Mouse (Mus musculus) E14TG2a.4 (cell line): Measurements from ENCODE around the gene H2al1a.
"Not testable (repeated sequence)": the region's sequence is repeated elsewhere in the genome, so short reads cannot be mapped to it uniquely, and the experiment has no call there.

Source experiments
- H3K27me3 ChIP-seq: 2 replicates; pipeline ENCODE4 v1.6.1; 2014; ENCODE audit warnings: low read length, control low read depth; ENCODE audit not compliant: insufficient read depth
- H3K36me3 ChIP-seq: 2 replicates; pipeline ENCODE4 v1.6.1; 2014; ENCODE audit warnings: low read length, control low read depth; ENCODE audit not compliant: insufficient read depth
- H3K4me1 ChIP-seq: replicated peaks from 2 replicates; pipeline ENCODE4 v1.6.1; 2014; ENCODE audit warnings: low read depth, low read length, control low read depth
- H3K4me3 ChIP-seq: replicated peaks from 2 replicates; pipeline ENCODE4 v1.5.1; 2014; ENCODE audit warnings: mild to moderate bottlenecking, low read length
- H3K9me3 ChIP-seq: 2 replicates; pipeline ENCODE4 v1.6.1; 2014; ENCODE audit warnings: low read length, control low read depth
- CTCF ChIP-seq: conservative IDR thresholded peaks from 2 replicates; pipeline ENCODE4 v1.5.1; 2014; ENCODE audit warnings: low read length
- NANOG ChIP-seq: IDR thresholded peaks from 2 replicates; pipeline ENCODE4 v1.6.1; 2014; ENCODE audit warnings: borderline replicate concordance, low read length, mixed read lengths
- POU5F1 ChIP-seq: IDR thresholded peaks from 2 replicates; pipeline ENCODE4 v1.6.1; 2014; ENCODE audit warnings: low read length, borderline replicate concordance

H2al1a gene

DNA sequence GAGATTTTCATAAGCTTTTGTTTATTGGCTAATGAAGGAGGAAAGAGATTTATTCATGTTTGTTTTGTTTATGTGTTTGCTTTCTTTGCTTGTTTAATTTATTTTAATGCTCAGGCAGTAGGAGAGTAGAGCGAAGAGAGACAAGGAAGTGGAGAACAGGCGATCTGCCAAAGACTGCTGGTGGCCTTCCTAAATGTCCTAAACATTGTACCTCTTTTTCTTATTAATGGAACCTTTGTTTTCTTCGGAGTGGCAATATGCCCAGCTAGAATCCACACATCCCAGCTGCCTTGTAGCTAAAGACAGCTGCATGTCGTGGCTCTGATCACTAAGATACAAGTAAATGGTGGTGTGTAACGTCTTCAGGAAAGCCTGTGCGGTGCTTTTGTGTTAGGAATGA, 22.0 kb upstream of the H2al1a start:
- Histone ChIP-seq H3K4me1 (no peaks in the 10 kb centered on the region), H3K9me3 (peaks cover 3% of the 10 kb centered on the region; the same call in 1 of the 2 replicates), H3K27me3 (no peaks in the 10 kb centered on the region), H3K4me3 (no peak overlapping the region), H3K36me3 (no peaks in the 10 kb centered on the region)
- TF ChIP-seq POU5F1 (no peak), CTCF (no peak), NANOG (no peak)

DNA sequence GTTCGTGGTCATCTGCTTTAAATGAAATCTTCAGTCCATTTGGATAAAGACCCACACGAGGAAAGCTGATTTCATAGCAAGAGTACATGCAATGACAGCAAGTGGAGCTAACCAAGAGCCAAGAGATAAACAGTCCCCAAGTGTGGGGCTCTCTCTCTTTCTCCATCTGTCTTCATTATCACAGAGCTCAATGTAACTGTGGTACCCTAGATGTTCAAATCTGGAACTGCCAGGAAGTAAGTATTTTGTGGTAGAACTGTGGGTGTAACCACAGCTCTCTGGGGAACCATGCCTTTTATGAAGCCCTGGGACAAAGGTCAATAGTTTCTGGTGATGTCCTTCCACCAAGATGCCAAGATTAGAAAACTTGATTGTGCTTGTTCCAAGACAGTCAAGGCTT, 18.3 kb upstream of the H2al1a start:
- Histone ChIP-seq H3K4me1 (no peaks in the 10 kb centered on the region), H3K9me3 (peaks cover 35% of the 10 kb centered on the region), H3K27me3 (no peaks in the 10 kb centered on the region), H3K36me3 (no peaks in the 10 kb centered on the region), H3K4me3 (no peak overlapping the region)
- TF ChIP-seq NANOG, result no peak
- TF ChIP-seq POU5F1, result no peak
- TF ChIP-seq CTCF, result no peak

DNA sequence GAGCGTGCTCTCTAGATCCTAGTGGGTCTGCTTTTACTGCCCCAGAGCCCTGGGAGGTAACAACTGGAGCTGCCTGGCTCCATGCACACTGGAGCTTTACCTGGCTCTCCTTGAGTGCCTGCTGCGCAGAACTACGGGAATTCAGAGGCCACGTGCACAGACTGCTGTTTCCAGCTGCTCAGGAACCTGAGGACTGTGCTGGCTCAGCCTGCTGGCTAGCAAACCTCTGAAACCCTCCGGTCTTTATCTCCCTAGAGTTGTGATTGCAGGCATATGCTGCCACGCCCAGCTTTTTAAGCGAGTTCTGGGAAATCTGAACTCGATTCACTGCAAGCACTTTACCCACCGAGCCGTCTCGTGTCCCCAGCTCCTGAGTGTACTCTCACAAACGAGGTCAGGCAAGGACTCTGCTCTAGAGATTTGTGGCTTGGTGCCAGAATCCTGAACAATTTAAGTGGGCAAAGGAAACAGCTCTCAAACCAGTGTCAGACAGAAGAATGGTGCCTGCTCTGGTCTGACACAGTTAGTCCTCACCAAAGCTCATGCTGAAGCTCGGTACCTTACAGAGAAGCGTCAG, 10.7 kb upstream of the H2al1a start:
- peaks cover 8% of the 10 kb centered on the region for H3K4me1 ChIP-seq
- H3K4me3 ChIP-seq, result no peak overlapping the region
- TF ChIP-seq NANOG, result no peak
- H3K27me3 ChIP-seq, result no peaks in the 10 kb centered on the region
- no peaks in the 10 kb centered on the region for H3K36me3 ChIP-seq
- H3K9me3 ChIP-seq, result peaks cover 38% of the 10 kb centered on the region

DNA sequence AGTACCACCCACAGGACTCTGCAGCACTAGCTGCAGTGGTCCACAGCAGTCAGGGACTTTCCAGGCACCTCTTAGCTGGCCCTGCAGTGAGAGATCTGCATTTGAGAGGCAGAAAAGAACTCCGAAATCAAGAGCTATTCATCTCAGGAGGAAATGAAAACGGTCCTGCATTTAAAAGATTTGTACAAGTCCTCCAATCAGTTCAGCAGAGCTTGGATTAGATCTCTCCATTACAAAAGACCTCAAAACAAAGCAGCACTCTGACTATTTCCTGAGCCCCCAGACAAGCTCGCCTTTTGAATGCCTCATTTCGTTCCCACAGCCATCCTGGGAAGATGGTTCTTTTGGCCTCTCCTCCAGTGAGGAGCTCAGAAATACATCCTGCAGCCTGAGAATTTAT, 9.8 kb upstream of the H2al1a start:
- Histone ChIP-seq H3K36me3 (no peaks in the 10 kb centered on the region), H3K27me3 (no peaks in the 10 kb centered on the region), H3K9me3 (peaks cover 30% of the 10 kb centered on the region), H3K4me3 (no peak overlapping the region), H3K4me1 (peaks cover 8% of the 10 kb centered on the region)
- TF ChIP-seq POU5F1 (no peak), NANOG (peak; percentile 68; the same call in 1 of the 2 replicates)

DNA sequence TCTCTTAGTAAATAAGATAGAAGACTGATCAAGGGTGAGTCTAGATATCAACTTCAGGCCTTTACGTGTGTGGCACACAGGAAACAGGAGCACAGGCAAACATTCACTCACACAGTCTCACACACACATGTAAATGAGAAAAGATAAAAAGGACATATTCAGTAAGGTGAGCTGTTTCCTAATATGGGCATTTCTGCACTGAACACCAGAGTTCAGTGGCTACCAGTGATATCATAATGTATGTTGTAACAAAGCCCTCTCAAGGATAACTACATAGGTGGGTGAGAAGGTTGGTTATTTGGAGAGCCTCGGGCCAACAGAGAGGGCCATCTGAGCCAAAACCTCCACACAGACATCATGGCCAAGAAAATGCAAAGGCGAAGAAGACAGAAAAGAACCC, 3.1 kb downstream of the H2al1a start, which contains the start of gene H2al1b:
TSS of gene H2al1b (plus strand) at position 301 of the 400 bp plus-strand sequence.
- H3K9me3 ChIP-seq, H3K36me3 ChIP-seq, H3K4me1 ChIP-seq, H3K4me3 ChIP-seq, H3K27me3 ChIP-seq: not testable (repeated sequence)

DNA sequence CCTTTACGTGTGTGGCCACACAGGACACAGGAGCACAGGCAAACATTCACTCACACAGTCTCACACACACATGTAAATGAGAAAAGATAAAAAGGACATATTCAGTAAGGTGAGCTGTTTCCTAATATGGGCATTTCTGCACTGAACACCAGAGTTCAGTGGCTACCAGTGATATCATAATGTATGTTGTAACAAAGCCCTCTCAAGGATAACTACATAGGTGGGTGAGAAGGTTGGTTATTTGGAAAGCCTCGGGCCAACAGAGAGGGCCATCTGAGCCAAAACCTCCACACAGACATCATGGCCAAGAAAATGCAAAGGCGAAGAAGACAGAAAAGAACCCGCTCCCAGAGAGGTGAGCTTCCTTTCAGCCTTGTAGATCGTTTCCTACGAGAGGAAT, 6.3 kb downstream of the H2al1a start, which contains the start of gene H2al1c:
TSS of gene H2al1c (plus strand) at position 301 of the 400 bp plus-strand sequence.
- not testable (repeated sequence) for H3K36me3 ChIP-seq, H3K9me3 ChIP-seq, H3K4me1 ChIP-seq, H3K27me3 ChIP-seq, H3K4me3 ChIP-seq

DNA sequence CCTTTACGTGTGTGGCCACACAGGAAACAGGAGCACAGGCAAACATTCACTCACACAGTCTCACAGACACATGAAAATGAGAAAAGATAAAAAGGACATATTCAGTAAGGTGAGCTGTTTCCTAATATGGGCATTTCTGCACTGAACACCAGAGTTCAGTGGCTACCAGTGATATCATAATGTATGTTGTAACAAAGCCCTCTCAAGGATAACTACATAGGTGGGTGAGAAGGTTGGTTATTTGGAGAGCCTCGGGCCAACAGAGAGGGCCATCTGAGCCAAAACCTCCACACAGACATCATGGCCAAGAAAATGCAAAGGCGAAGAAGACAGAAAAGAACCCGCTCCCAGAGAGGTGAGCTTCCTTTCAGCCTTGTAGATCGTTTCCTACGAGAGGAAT, 9.5 kb downstream of the H2al1a start, which contains the start of gene H2al1d:
TSS of gene H2al1d (plus strand) at position 301 of the 400 bp plus-strand sequence.
- not testable (repeated sequence) for H3K4me3 ChIP-seq, H3K4me1 ChIP-seq, H3K27me3 ChIP-seq, H3K36me3 ChIP-seq, H3K9me3 ChIP-seq

DNA sequence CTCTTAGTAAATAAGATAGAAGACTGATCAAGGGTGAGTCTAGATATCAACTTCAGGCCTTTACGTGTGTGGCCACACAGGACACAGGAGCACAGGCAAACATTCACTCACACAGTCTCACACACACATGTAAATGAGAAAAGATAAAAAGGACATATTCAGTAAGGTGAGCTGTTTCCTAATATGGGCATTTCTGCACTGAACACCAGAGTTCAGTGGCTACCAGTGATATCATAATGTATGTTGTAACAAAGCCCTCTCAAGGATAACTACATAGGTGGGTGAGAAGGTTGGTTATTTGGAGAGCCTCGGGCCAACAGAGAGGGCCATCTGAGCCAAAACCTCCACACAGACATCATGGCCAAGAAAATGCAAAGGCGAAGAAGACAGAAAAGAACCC, 12.6 kb downstream of the H2al1a start, which contains the start of gene H2al1e:
TSS of gene H2al1e (plus strand) at position 301 of the 400 bp plus-strand sequence.
- not testable (repeated sequence) for H3K9me3 ChIP-seq, H3K4me1 ChIP-seq, H3K4me3 ChIP-seq

DNA sequence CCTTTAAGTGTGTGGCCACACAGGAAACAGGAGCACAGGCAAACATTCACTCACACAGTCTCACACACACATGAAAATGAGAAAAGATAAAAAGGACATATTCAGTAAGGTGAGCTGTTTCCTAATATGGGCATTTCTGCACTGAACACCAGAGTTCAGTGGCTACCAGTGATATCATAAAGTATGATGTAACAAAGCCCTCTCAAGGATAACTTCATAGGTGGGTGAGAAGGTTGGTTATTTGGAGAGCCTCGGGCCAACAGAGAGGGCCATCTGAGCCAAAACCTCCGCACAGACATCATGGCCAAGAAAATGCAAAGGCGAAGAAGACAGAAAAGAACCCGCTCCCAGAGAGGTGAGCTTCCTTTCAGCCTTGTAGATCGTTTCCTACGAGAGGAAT, 15.8 kb downstream of the H2al1a start, which contains the start of gene H2al1f:
TSS of gene H2al1f (plus strand) at position 301 of the 400 bp plus-strand sequence.
- H3K4me3 ChIP-seq, H3K9me3 ChIP-seq, H3K36me3 ChIP-seq, H3K27me3 ChIP-seq, H3K4me1 ChIP-seq: not testable (repeated sequence)

More for the DNA sequence above, 12.6 kb downstream of the H2al1a start, which contains the start of gene H2al1e:
- not testable (repeated sequence) for H3K27me3 ChIP-seq, H3K36me3 ChIP-seq

DNA sequence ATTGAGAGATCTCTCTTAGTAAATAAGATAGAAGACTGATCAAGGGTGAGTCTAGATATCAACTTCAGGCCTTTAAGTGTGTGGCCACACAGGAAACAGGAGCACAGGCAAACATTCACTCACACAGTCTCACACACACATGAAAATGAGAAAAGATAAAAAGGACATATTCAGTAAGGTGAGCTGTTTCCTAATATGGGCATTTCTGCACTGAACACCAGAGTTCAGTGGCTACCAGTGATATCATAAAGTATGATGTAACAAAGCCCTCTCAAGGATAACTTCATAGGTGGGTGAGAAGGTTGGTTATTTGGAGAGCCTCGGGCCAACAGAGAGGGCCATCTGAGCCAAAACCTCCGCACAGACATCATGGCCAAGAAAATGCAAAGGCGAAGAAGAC, 18.9 kb downstream of the H2al1a start, which contains the start of gene H2al1g:
TSS of gene H2al1g (plus strand) at position 301 of the 400 bp plus-strand sequence.
- H3K9me3 ChIP-seq, H3K27me3 ChIP-seq, H3K4me3 ChIP-seq, H3K36me3 ChIP-seq, H3K4me1 ChIP-seq: not testable (repeated sequence)

DNA sequence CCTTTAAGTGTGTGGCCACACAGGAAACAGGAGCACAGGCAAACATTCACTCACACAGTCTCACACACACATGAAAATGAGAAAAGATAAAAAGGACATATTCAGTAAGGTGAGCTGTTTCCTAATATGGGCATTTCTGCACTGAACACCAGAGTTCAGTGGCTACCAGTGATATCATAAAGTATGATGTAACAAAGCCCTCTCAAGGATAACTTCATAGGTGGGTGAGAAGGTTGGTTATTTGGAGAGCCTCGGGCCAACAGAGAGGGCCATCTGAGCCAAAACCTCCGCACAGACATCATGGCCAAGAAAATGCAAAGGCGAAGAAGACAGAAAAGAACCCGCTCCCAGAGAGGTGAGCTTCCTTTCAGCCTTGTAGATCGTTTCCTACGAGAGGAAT, 22.1 kb downstream of the H2al1a start, which contains the start of gene H2al1h:
TSS of gene H2al1h (plus strand) at position 301 of the 400 bp plus-strand sequence.
- not testable (repeated sequence) for H3K4me3 ChIP-seq, H3K4me1 ChIP-seq, H3K9me3 ChIP-seq, H3K36me3 ChIP-seq, H3K27me3 ChIP-seq

DNA sequence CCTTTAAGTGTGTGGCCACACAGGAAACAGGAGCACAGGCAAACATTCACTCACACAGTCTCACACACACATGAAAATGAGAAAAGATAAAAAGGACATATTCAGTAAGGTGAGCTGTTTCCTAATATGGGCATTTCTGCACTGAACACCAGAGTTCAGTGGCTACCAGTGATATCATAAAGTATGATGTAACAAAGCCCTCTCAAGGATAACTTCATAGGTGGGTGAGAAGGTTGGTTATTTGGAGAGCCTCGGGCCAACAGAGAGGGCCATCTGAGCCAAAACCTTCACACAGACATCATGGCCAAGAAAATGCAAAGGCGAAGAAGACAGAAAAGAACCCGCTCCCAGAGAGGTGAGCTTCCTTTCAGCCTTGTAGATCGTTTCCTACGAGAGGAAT, 25.3 kb downstream of the H2al1a start, which contains the start of gene H2al1i:
TSS of gene H2al1i (plus strand) at position 301 of the 400 bp plus-strand sequence.
- not testable (repeated sequence) for H3K4me1 ChIP-seq, H3K9me3 ChIP-seq, H3K27me3 ChIP-seq, H3K4me3 ChIP-seq, H3K36me3 ChIP-seq

DNA sequence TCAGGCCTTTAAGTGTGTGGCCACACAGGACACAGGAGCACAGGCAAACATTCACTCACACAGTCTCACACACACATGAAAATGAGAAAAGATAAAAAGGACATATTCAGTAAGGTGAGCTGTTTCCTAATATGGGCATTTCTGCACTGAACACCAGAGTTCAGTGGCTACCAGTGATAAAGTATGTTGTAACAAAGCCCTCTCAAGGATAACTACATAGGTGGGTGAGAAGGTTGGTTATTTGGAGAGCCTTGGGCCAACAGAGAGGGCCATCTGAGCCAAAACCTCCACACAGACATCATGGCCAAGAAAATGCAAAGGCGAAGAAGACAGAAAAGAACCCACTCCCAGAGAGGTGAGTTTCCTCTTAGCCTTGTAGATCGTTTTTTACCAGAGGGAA, 28.5 kb downstream of the H2al1a start, which contains the start of gene H2al1j:
TSS of gene H2al1j (plus strand) at position 301 of the 400 bp plus-strand sequence.
- H3K27me3 ChIP-seq, H3K36me3 ChIP-seq, H3K4me1 ChIP-seq, H3K9me3 ChIP-seq, H3K4me3 ChIP-seq: not testable (repeated sequence)
